Mouse (Mus musculus): Measurements from ENCODE around the gene Snx29. TPM values are rescaled to one million over a fixed set of nuclear protein-coding genes. Genes with fewer than 3 reads are reported as not detected.
A peak's percentile ranks its signal among the peaks of the same experiment; 100 is the strongest.

Snx29 gene
- total and polyA plus RNA-seq, 2 experiments from 2014 or later = 8.2 to 18.7 TPM

GRCm38 (mm10) chr16:11386221-11386620 lies 63.5 kb downstream of the Snx29 start:
- ATAC-seq (no peak), DNase-seq (ENCODE audit: low spot score) (no peak)
- Histone ChIP-seq H3K36me3 (ENCODE audit: insufficient read depth, low read length) (no peaks in the 10 kb centered on the region), H3K4me3 (ENCODE audit: low read length) (no peak overlapping the region), H3K4me1 (ENCODE audit: insufficient read depth, low read length) (no peaks in the 10 kb centered on the region), H3K27ac (no peak overlapping the region), H3K4me2 (ENCODE audit: low read depth, low read length) (no peak overlapping the region), H3K9me3 (ENCODE audit: low read length) (no peaks in the 10 kb centered on the region), H3K9ac (replicated peaks; ENCODE audit: low read length) (no peak overlapping the region), H3K27me3 (ENCODE audit: insufficient read depth, low read length) (no peaks in the 10 kb centered on the region)
- no peak for TF ChIP-seq CTCF (IDR thresholded peaks at IDR 0.05; ENCODE audit: low read depth)

GRCm38 (mm10) chr16:11388085-11388484 lies 65.4 kb downstream of the Snx29 start:
- Histone ChIP-seq H3K4me1 (ENCODE audit: insufficient read depth, low read length) (no peaks in the 10 kb centered on the region), H3K27me3 (ENCODE audit: insufficient read depth, low read length) (no peaks in the 10 kb centered on the region), H3K36me3 (ENCODE audit: insufficient read depth, low read length) (no peaks in the 10 kb centered on the region), H3K9me3 (ENCODE audit: low read length) (no peaks in the 10 kb centered on the region), H3K4me3 (ENCODE audit: low read length) (no peak overlapping the region), H3K4me2 (ENCODE audit: low read depth, low read length) (no peak overlapping the region), H3K9ac (replicated peaks; ENCODE audit: low read length) (no peak overlapping the region), H3K27ac (no peak overlapping the region)
- DNase-seq (ENCODE audit: low spot score) (no peak), ATAC-seq (no peak)
- 68% methylated on average over 2 of the region's 2 CpGs for WGBS
- TF ChIP-seq CTCF (IDR thresholded peaks at IDR 0.05; ENCODE audit: low read depth) = no peak

DNA sequence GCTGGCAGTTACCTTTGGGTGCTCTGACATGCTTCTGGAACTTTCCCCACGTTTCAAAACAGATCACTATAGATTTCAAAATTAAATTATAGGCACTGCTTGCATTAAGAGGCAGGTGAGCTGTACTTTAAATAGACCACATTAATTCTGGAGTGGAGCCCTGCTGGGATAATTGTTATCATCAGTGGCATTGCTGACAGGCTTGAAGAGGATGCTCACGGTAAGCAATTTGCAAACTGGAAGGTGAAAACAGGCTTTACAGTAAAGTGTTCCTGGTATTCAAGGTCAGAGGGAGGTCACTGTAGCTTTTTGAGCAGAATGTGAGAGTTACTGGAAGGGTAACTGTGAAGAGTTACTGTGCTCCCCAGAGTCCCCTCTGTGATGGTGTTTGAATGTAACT lies 66.6 kb downstream of the Snx29 start:
- Histone ChIP-seq H3K4me2 (ENCODE audit: low read depth, low read length) (no peak overlapping the region), H3K4me1 (ENCODE audit: insufficient read depth, low read length) (no peaks in the 10 kb centered on the region), H3K4me3 (ENCODE audit: low read length) (no peak overlapping the region), H3K9me3 (ENCODE audit: low read length) (no peaks in the 10 kb centered on the region), H3K27ac (no peak overlapping the region), H3K9ac (replicated peaks; ENCODE audit: low read length) (no peak overlapping the region), H3K27me3 (ENCODE audit: insufficient read depth, low read length) (no peaks in the 10 kb centered on the region), H3K36me3 (ENCODE audit: insufficient read depth, low read length) (no peaks in the 10 kb centered on the region)
- TF ChIP-seq CTCF (IDR thresholded peaks at IDR 0.05; ENCODE audit: low read depth) = no peak
- DNase-seq (ENCODE audit: low spot score) (no peak), ATAC-seq (no peak)
- 28% methylated on average over 2 of the region's 2 CpGs for WGBS

GRCm38 (mm10) chr16:11396570-11396969 lies 73.9 kb downstream of the Snx29 start:
- Histone ChIP-seq H3K9ac (replicated peaks; ENCODE audit: low read length) (no peak overlapping the region), H3K4me2 (ENCODE audit: low read depth, low read length) (no peak overlapping the region), H3K36me3 (ENCODE audit: insufficient read depth, low read length) (no peaks in the 10 kb centered on the region), H3K4me1 (ENCODE audit: insufficient read depth, low read length) (no peaks in the 10 kb centered on the region), H3K4me3 (ENCODE audit: low read length) (no peak overlapping the region), H3K9me3 (ENCODE audit: low read length) (no peaks in the 10 kb centered on the region), H3K27ac (no peak overlapping the region), H3K27me3 (ENCODE audit: insufficient read depth, low read length) (no peaks in the 10 kb centered on the region)
- DNase-seq (ENCODE audit: low spot score) (no peak), ATAC-seq (no peak)
- TF ChIP-seq CTCF (IDR thresholded peaks at IDR 0.05; ENCODE audit: low read depth) = 0 out of 2 replicates have a peak, but pooled peaks have one; percentile 6
- WGBS = 60% methylated on average over 2 of the region's 2 CpGs

GRCm38 (mm10) chr16:11399386-11399785 lies 76.7 kb downstream of the Snx29 start:
- 88% methylated on average over 4 of the region's 4 CpGs for WGBS
- no peaks in the 10 kb centered on the region for H3K4me1 ChIP-seq (ENCODE audit: insufficient read depth, low read length)
- ATAC-seq (no peak), DNase-seq (ENCODE audit: low spot score) (no peak)
- no peak for TF ChIP-seq CTCF (IDR thresholded peaks at IDR 0.05; ENCODE audit: low read depth)
- H3K27ac ChIP-seq = no peak overlapping the region
- H3K9ac ChIP-seq (replicated peaks; ENCODE audit: low read length) = no peak overlapping the region
- H3K4me3 ChIP-seq (ENCODE audit: low read length) = no peak overlapping the region
- no peaks in the 10 kb centered on the region for H3K27me3 ChIP-seq (ENCODE audit: insufficient read depth, low read length)
- H3K36me3 ChIP-seq (ENCODE audit: insufficient read depth, low read length) = peaks cover 10% of the 10 kb centered on the region; the same call in 1 of the 2 replicates
- H3K4me2 ChIP-seq (ENCODE audit: low read depth, low read length) = no peak overlapping the region
- H3K9me3 ChIP-seq (ENCODE audit: low read length) = no peaks in the 10 kb centered on the region

DNA sequence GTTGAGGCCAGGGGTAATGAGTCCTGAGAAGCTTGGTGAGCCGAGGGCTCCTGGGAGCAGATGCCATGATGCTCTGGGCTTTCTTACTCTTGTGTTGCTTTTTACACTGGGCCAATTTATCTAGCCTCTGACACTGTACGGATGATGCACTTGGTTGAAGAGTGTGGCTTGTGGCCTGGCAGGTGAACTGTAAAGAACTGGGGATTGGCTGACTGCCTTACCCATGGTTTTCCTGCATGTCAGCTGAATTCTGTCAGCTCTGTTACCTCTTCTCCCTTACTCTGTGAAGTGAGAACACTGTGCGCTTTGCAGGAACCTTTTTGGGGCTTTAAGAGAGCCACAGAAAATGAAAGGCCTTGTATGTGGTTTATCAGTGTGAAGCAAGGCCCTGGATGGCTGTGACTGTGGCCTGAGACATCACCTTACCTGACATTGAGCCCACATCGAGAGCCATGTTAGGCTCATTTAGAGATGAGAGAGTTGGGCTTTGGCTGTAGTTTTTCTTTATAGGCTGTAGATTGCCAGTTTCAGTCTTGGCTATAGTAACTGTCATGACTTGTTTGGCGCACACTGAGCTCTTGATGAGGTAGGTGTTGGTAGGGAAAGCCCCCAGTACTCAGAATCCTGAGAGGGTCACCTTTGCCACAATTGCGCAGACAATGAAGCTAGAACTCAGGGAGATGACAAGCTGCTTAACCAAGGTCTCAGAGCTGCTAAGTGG lies 77.3 kb downstream of the Snx29 start:
- Histone ChIP-seq H3K9me3 (ENCODE audit: low read length) (no peaks in the 10 kb centered on the region), H3K27ac (no peak overlapping the region), H3K4me3 (ENCODE audit: low read length) (no peak overlapping the region), H3K27me3 (ENCODE audit: insufficient read depth, low read length) (no peaks in the 10 kb centered on the region), H3K36me3 (ENCODE audit: insufficient read depth, low read length) (peaks cover 10% of the 10 kb centered on the region; the same call in 1 of the 2 replicates), H3K4me1 (ENCODE audit: insufficient read depth, low read length) (no peaks in the 10 kb centered on the region), H3K4me2 (ENCODE audit: low read depth, low read length) (no peak overlapping the region), H3K9ac (replicated peaks; ENCODE audit: low read length) (no peak overlapping the region)
- 87% methylated on average over 6 of the region's 6 CpGs for WGBS
- TF ChIP-seq CTCF (IDR thresholded peaks at IDR 0.05; ENCODE audit: low read depth) = no peak
- ATAC-seq (no peak), DNase-seq (ENCODE audit: low spot score) (no peak)

GRCm38 (mm10) chr16:11400936-11401335 lies 78.2 kb downstream of the Snx29 start:
- H3K4me2 ChIP-seq (ENCODE audit: low read depth, low read length) = no peak overlapping the region
- H3K27me3 ChIP-seq (ENCODE audit: insufficient read depth, low read length) = no peaks in the 10 kb centered on the region
- no peaks in the 10 kb centered on the region for H3K9me3 ChIP-seq (ENCODE audit: low read length)
- H3K36me3 ChIP-seq (ENCODE audit: insufficient read depth, low read length) = peaks cover 10% of the 10 kb centered on the region; the same call in 1 of the 2 replicates
- no peak for ATAC-seq
- TF ChIP-seq CTCF (IDR thresholded peaks at IDR 0.05; ENCODE audit: low read depth) = no peak
- no peak overlapping the region for H3K9ac ChIP-seq (replicated peaks; ENCODE audit: low read length)
- H3K4me1 ChIP-seq (ENCODE audit: insufficient read depth, low read length) = no peaks in the 10 kb centered on the region
- H3K27ac ChIP-seq = no peak overlapping the region
- no peak for DNase-seq (ENCODE audit: low spot score)
- no peak overlapping the region for H3K4me3 ChIP-seq (ENCODE audit: low read length)
- WGBS = 69% methylated on average over 7 of the region's 7 CpGs
